Mouse (Mus musculus): ENCODE measurements around the gene Spats1. TPM values are rescaled to one million over a fixed set of nuclear protein-coding genes. Genes with fewer than 3 reads are reported as not detected.

Gene Spats1
- 0.62 TPM for polyA plus RNA-seq (2017; shearing (Covaris generic))

GRCm38 (mm10) chr17:45474669-45475465 is at the start of gene Spats1:
Spats1 (minus strand) TSS chr17:45475415.

GRCm38 (mm10) chr17:45523263-45523662 is 48.0 kb upstream of the Spats1 start, which contains the start of gene Tcte1:
Tcte1 (plus strand) TSS chr17:45523434.

GRCm38 (mm10) chr17:45506700-45507189 is 31.5 kb upstream of the Spats1 start, which contains the start of gene Aars2:
Aars2 (plus strand) TSS chr17:45506841.

GRCm38 (mm10) chr17:45433419-45434261 is 41.6 kb downstream of the Spats1 start, which contains the start of gene Cdc5l:
Cdc5l (minus strand) TSS chr17:45433737.

Other genes starting within 250 kb of the Spats1 start
- 83.4 TPM for gene Cdc5l, start 41.7 kb downstream of the Spats1 start, polyA plus RNA-seq (2017; shearing (Covaris generic))
- gene Aars2, start 31.4 kb upstream of the Spats1 start, polyA plus RNA-seq (2017; shearing (Covaris generic)) = 14.7 TPM
- not detected for gene Tcte1, start 48.0 kb upstream of the Spats1 start, polyA plus RNA-seq (2017; shearing (Covaris generic))
- gene Tmem151b, start 74.3 kb upstream of the Spats1 start, polyA plus RNA-seq (2017; shearing (Covaris generic)) = 0.05 TPM
- 64.8 TPM for gene Nfkbie, start 80.3 kb upstream of the Spats1 start, polyA plus RNA-seq (2017; shearing (Covaris generic))
- 59.6 TPM for gene Slc35b2, start 88.5 kb upstream of the Spats1 start, polyA plus RNA-seq (2017; shearing (Covaris generic))
- gene Hsp90ab1, start 97.9 kb upstream of the Spats1 start, polyA plus RNA-seq (2017; shearing (Covaris generic)) = 678 TPM
- gene Slc29a1, start 124.2 kb upstream of the Spats1 start, polyA plus RNA-seq (2017; shearing (Covaris generic)) = 128 TPM
- gene Mymx, start 126.7 kb upstream of the Spats1 start, polyA plus RNA-seq (2017; shearing (Covaris generic)) = not detected
- not detected for gene Capn11, start 183.9 kb upstream of the Spats1 start, polyA plus RNA-seq (2017; shearing (Covaris generic))
- 68.3 TPM for gene Mrpl14, start 210.9 kb upstream of the Spats1 start, polyA plus RNA-seq (2017; shearing (Covaris generic))
- 13.0 TPM for gene Tmem63b, start 211.5 kb upstream of the Spats1 start, polyA plus RNA-seq (2017; shearing (Covaris generic))

Measured in CD4-positive, CD25-positive, alpha-beta regulatory T cell (primary cell).